Mouse (Mus musculus) ES-E14 (cell line): ENCODE measurements around the gene Myo10.

Experiments used
- HCFC1 ChIP-seq: IDR thresholded peaks from 2 replicates; pipeline ENCODE4 v1.6.1; 2012; ENCODE audit warnings: low read length, inconsistent platforms, borderline replicate concordance; ENCODE audit not compliant: insufficient read depth
- MAFK ChIP-seq: IDR thresholded peaks from 2 replicates; pipeline ENCODE4 v1.6.1; 2014; ENCODE audit warnings: mild to moderate bottlenecking, low read depth, low read length, inconsistent platforms; ENCODE audit not compliant: insufficient read depth
- ZC3H11A ChIP-seq: IDR thresholded peaks from 2 replicates; pipeline ENCODE4 v1.6.1; 2012; ENCODE audit warnings: low read depth, mild to moderate bottlenecking, inconsistent platforms, low read length, borderline replicate concordance

DNA sequence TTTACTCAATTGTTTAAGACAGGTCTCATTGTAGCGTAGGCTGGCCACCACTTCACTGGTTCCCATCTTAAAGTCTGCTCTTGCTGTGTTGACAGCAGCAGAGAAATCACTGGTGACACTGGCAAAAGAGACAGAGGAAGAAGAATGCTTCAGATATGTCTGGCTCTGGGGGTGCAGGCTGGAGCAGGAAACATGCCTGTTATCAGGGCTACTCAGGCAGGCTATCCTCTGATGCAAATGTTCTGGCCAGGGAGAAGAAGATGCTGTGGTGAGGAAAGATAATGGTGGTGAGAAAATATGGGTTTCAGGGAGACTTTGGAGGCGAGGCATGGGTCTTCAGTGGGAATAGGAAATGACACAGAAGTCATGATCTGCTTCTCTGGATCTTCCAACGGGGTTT lies 13.6 kb upstream of the Myo10 start:
- TF ChIP-seq ZC3H11A (no peak), HCFC1 (no peak), MAFK (no peak)
